Mouse (Mus musculus) bone marrow macrophage, adult 2 months (primary cell): Measurements from ENCODE around the gene Gm2000. TPM values are rescaled to one million over a fixed set of nuclear protein-coding genes. Genes with fewer than 3 reads are reported as not detected.
"Not testable (repeated sequence)": the region's sequence is repeated elsewhere in the genome, so short reads cannot be mapped to it uniquely, and the experiment has no call there.

Experiments
- H3K27ac ChIP-seq: 2 replicates; pipeline ENCODE4 v1.5.1; 2012; ENCODE audit warnings: low read depth, low read length; ENCODE audit not compliant: insufficient read depth
- H3K4me1 ChIP-seq: 2 replicates; pipeline ENCODE4 v1.6.1; 2012; ENCODE audit warnings: low read length; ENCODE audit not compliant: control insufficient read depth, insufficient read depth
- H3K4me3 ChIP-seq: 2 replicates; pipeline ENCODE4 v1.5.1; 2012; ENCODE audit warnings: mild to moderate bottlenecking, low read length, moderate library complexity; ENCODE audit not compliant: insufficient read depth
- CTCF ChIP-seq: IDR thresholded peaks from 2 replicates; pipeline ENCODE4 v1.5.1; 2012; ENCODE audit warnings: low read depth, mild to moderate bottlenecking, low read length, moderate library complexity
- POLR2A ChIP-seq: IDR thresholded peaks from 2 replicates; pipeline ENCODE4 v1.6.1; 2012; ENCODE audit warnings: mild to moderate bottlenecking, low read depth, low read length, borderline replicate concordance
- polyA plus RNA-seq: library from polyadenylated mRNA; stranded (reverse); fragments of >200 nt; gene quantifications from 2 replicates; pipeline ENCODE4 v1.2.4, GENCODE M21; 2012; ENCODE audit not compliant: missing spikeins, insufficient read depth, insufficient read length

Gm2000 gene
- polyA plus RNA-seq, 1 experiment = 1,455 TPM

DNA sequence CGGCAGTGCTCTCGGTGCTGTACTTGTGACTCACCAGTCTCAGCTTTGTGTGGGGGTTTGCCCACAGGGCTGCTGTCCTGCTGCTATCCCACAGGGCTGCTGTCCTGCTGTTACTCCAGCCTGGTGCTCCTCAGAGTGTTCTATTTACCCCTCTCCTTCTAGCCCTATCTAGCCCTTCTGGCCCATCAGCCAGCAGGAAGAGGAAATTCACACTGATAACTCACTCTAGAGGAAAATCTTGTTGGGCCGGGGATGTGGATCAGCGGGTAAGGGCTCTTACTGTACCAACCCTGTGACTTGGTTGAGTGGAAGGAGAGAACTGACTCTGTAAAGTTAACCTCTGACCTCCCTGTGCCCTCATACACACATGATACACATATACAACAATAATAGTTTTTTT lies 27.3 kb downstream of the Gm2000 start:
- no peaks in the 10 kb centered on the region for H3K4me1 ChIP-seq
- TF ChIP-seq POLR2A (no peak), CTCF (no peak)
- H3K27ac ChIP-seq = no peak overlapping the region

DNA sequence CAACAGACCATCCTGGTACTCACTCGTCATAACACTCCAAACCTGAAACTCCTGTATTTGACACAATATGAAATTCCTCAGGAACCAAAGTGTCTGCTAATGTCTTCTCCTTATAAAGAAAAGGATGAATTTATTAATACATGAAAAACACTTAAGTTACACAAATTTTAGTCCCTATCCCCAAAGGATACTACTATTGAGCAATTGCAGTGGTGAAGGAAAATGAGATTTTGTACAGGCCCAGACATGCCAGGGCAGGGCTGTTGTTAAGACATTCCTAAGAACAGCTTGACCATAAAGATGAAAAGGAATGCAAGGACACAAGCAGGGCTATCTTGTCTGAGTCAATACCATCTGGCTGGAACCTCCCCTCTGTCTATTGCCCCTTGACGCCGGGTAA lies 34.3 kb downstream of the Gm2000 start:
- H3K4me1 ChIP-seq, H3K27ac ChIP-seq: not testable (repeated sequence)

More for the DNA sequence above, 27.3 kb downstream of the Gm2000 start:
- H3K4me3 ChIP-seq = no peak overlapping the region

DNA sequence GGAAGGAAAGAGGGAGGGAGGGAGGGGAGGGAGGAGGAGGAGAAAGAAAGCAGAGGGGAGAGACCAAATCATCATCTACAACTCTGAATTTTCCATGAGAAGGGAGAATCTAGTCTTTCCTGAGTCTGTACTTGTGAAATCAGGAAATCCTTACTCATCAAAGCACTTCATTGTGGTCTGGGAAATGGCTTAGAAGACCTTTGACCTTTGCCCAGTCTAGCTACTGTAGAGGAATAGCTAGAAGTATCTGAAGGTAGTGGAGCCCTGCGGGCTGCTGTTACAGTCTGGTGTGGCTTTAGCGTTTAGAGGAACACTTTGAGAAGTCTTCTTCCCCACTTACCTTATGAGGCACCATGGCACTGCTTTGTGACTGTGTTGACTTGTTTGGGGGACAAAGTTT lies 36.7 kb downstream of the Gm2000 start:
- TF ChIP-seq CTCF (no peak), POLR2A (no peak)
- H3K4me1 ChIP-seq = no peaks in the 10 kb centered on the region
- no peak overlapping the region for H3K27ac ChIP-seq
- no peak overlapping the region for H3K4me3 ChIP-seq

More for the DNA sequence above, 34.3 kb downstream of the Gm2000 start:
- H3K4me3 ChIP-seq = not testable (repeated sequence)

DNA sequence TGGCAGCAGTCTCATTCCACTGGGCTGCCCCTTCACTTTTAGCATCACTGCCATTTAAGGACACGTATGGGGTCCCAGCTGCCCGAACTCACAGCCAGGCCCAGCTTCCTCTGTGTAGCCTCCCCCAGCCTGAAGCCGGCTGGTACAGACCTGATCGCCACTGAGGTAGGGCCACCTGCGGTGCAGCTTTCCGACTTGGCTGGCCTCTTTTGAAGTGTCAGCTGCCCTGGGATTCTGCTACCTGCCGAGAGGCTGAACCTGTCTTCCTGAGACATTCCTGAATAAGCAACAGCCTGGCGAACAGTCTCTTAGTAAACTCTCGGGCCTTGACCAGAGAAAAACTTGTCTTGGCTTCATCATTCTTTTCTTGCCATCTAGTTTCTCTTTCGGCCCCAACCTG lies 37.4 kb downstream of the Gm2000 start:
- no peak overlapping the region for H3K4me3 ChIP-seq
- no peak overlapping the region for H3K27ac ChIP-seq
- no peak for TF ChIP-seq POLR2A
- no peak for TF ChIP-seq CTCF
- H3K4me1 ChIP-seq = no peaks in the 10 kb centered on the region

DNA sequence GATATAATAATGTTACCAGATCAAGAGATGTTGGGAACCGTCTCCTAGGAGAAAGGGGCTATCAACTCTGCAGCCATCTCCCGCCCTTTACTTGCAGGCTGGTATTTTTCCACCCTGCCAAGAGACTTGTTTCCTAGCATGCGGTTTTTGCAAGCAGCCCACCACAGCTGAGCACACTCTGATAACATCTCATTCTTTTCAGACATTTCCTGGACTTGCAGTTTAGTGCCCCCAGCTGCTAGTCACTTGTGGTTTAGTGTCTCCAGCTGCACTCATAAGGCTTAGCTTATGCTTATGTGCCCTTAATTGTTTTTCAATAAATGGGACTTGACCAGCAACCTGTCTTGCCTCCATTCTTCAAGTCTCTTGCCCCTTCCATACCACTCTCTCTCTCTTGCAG lies 42.2 kb downstream of the Gm2000 start:
- H3K4me1 ChIP-seq = no peaks in the 10 kb centered on the region
- no peak overlapping the region for H3K4me3 ChIP-seq
- no peak overlapping the region for H3K27ac ChIP-seq
- TF ChIP-seq CTCF (no peak), POLR2A (no peak)

DNA sequence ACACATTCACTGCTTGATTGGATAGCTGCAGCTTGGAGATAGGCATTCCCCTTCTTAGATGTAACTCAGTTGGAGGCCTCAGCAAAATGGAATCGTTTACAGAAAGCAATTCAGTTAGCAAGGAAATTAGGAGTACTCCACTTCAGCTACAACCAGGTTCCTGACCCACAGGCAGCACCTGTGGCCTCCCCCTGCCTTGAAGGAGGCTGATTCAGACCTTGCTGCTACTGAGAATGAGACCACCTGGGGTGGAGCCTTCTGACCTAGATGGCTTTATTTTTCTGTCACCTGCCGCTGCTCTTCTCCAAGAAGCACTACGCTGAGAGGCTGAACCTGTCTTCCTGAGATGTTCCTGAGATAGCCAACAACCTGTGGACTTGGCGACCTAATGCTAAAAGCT lies 42.7 kb downstream of the Gm2000 start:
- no peaks in the 10 kb centered on the region for H3K4me1 ChIP-seq
- no peak overlapping the region for H3K4me3 ChIP-seq
- H3K27ac ChIP-seq = no peak overlapping the region
- TF ChIP-seq POLR2A (no peak), CTCF (no peak)

Other genes with a start within 250 kb of the Gm2000 start
- not detected in 2 replicates for gene Fam163a, start 161.0 kb upstream of the Gm2000 start, polyA plus RNA-seq
- gene Tdrd5, start 62.4 kb upstream of the Gm2000 start, polyA plus RNA-seq = not detected in 2 replicates
- not detected in 2 replicates for gene Nphs2, start 55.3 kb upstream of the Gm2000 start, polyA plus RNA-seq
- 1.8 and 3.0 TPM in 2 replicates for gene Axdnd1, start 55.1 kb downstream of the Gm2000 start, polyA plus RNA-seq
- gene Soat1, start 108.3 kb downstream of the Gm2000 start, polyA plus RNA-seq = 294 and 305 TPM in 2 replicates
- gene Gm10031, start 158.0 kb downstream of the Gm2000 start, polyA plus RNA-seq = 7.5 and 10.8 TPM in 2 replicates
- gene Abl2, start 192.7 kb downstream of the Gm2000 start, polyA plus RNA-seq = 13.4 and 16.3 TPM in 2 replicates